Mouse (Mus musculus): ENCODE data around the gene Ppm1n. TPM values are rescaled to one million over a fixed set of nuclear protein-coding genes. Genes with fewer than 3 reads are reported as not detected.
A peak's percentile ranks its signal among the peaks of the same experiment; 100 is the strongest.

Gene Ppm1n
- polyA plus RNA-seq, 1 experiment = 5.7 TPM

- no peaks in the 10 kb centered on the region for H3K27me3 ChIP-seq (ENCODE audit: control insufficient read depth, insufficient read depth, low read length, poor library complexity, severe bottlenecking)
- H3K4me1 ChIP-seq (ENCODE audit: control insufficient read depth, insufficient read depth, low read length) = no peaks in the 10 kb centered on the region
- no peak overlapping the region for H3K4me3 ChIP-seq (ENCODE audit: low read depth, low read length)
- no peak overlapping the region for H3K9ac ChIP-seq (ENCODE audit: low read depth, poor library complexity, severe bottlenecking)
- no peaks in the 10 kb centered on the region for H3K36me3 ChIP-seq (ENCODE audit: control insufficient read depth, insufficient read depth, low read length, poor library complexity, severe bottlenecking)
- TF ChIP-seq EP300 (IDR thresholded peaks at IDR 0.05; ENCODE audit: insufficient read depth, low read depth, low read length) (no peak), POLR2A (IDR thresholded peaks at IDR 0.05; ENCODE audit: insufficient read depth, low read length) (no peak), CTCF (IDR thresholded peaks at IDR 0.05; ENCODE audit: low read depth, low read length) (no peak)
- H3K27ac ChIP-seq (ENCODE audit: insufficient read depth, low read length) = no peak overlapping the region
- H3K9me3 ChIP-seq (replicated peaks; ENCODE audit: control insufficient read depth, insufficient read depth, low read length, poor library complexity, severe bottlenecking) = no peaks in the 10 kb centered on the region
Observed at GRCm38 (mm10) chr7:19324221-19324620, 44.4 kb upstream of the Ppm1n start.

- Histone ChIP-seq H3K4me3 (ENCODE audit: low read depth, low read length) (no peak overlapping the region), H3K9ac (ENCODE audit: low read depth, poor library complexity, severe bottlenecking) (no peak overlapping the region), H3K36me3 (ENCODE audit: control insufficient read depth, insufficient read depth, low read length, poor library complexity, severe bottlenecking) (no peaks in the 10 kb centered on the region), H3K27me3 (ENCODE audit: control insufficient read depth, insufficient read depth, low read length, poor library complexity, severe bottlenecking) (no peaks in the 10 kb centered on the region), H3K4me1 (ENCODE audit: control insufficient read depth, insufficient read depth, low read length) (no peaks in the 10 kb centered on the region), H3K27ac (ENCODE audit: insufficient read depth, low read length) (no peak overlapping the region), H3K9me3 (replicated peaks; ENCODE audit: control insufficient read depth, insufficient read depth, low read length, poor library complexity, severe bottlenecking) (no peaks in the 10 kb centered on the region)
- no peak for TF ChIP-seq POLR2A (IDR thresholded peaks at IDR 0.05; ENCODE audit: insufficient read depth, low read length)
- TF ChIP-seq EP300 (IDR thresholded peaks at IDR 0.05; ENCODE audit: insufficient read depth, low read depth, low read length) = no peak
- no peak for TF ChIP-seq CTCF (IDR thresholded peaks at IDR 0.05; ENCODE audit: low read depth, low read length)
Observed at GRCm38 (mm10) chr7:19322489-19322888, 42.6 kb upstream of the Ppm1n start.

- H3K9me3 ChIP-seq (replicated peaks; ENCODE audit: control insufficient read depth, insufficient read depth, low read length, poor library complexity, severe bottlenecking) = no peaks in the 10 kb centered on the region
- no peak overlapping the region for H3K9ac ChIP-seq (ENCODE audit: low read depth, poor library complexity, severe bottlenecking)
- H3K27me3 ChIP-seq (ENCODE audit: control insufficient read depth, insufficient read depth, low read length, poor library complexity, severe bottlenecking) = no peaks in the 10 kb centered on the region
- H3K4me3 ChIP-seq (ENCODE audit: low read depth, low read length) = no peak overlapping the region
- H3K36me3 ChIP-seq (ENCODE audit: control insufficient read depth, insufficient read depth, low read length, poor library complexity, severe bottlenecking) = no peaks in the 10 kb centered on the region
- H3K27ac ChIP-seq (ENCODE audit: insufficient read depth, low read length) = no peak overlapping the region
- TF ChIP-seq EP300 (IDR thresholded peaks at IDR 0.05; ENCODE audit: insufficient read depth, low read depth, low read length) (no peak), CTCF (IDR thresholded peaks at IDR 0.05; ENCODE audit: low read depth, low read length) (no peak), POLR2A (IDR thresholded peaks at IDR 0.05; ENCODE audit: insufficient read depth, low read length) (no peak)
- H3K4me1 ChIP-seq (ENCODE audit: control insufficient read depth, insufficient read depth, low read length) = no peaks in the 10 kb centered on the region
Observed at GRCm38 (mm10) chr7:19321464-19321863, 41.6 kb upstream of the Ppm1n start.

- no peaks in the 10 kb centered on the region for H3K27me3 ChIP-seq (ENCODE audit: control insufficient read depth, insufficient read depth, low read length, poor library complexity, severe bottlenecking)
- no peak overlapping the region for H3K4me3 ChIP-seq (ENCODE audit: low read depth, low read length)
- no peaks in the 10 kb centered on the region for H3K36me3 ChIP-seq (ENCODE audit: control insufficient read depth, insufficient read depth, low read length, poor library complexity, severe bottlenecking)
- H3K4me1 ChIP-seq (ENCODE audit: control insufficient read depth, insufficient read depth, low read length) = no peaks in the 10 kb centered on the region
- TF ChIP-seq CTCF (IDR thresholded peaks at IDR 0.05; ENCODE audit: low read depth, low read length) (no peak), EP300 (IDR thresholded peaks at IDR 0.05; ENCODE audit: insufficient read depth, low read depth, low read length) (no peak), POLR2A (IDR thresholded peaks at IDR 0.05; ENCODE audit: insufficient read depth, low read length) (no peak)
- no peaks in the 10 kb centered on the region for H3K9me3 ChIP-seq (replicated peaks; ENCODE audit: control insufficient read depth, insufficient read depth, low read length, poor library complexity, severe bottlenecking)
- H3K9ac ChIP-seq (ENCODE audit: low read depth, poor library complexity, severe bottlenecking) = no peak overlapping the region
- H3K27ac ChIP-seq (ENCODE audit: insufficient read depth, low read length) = no peak overlapping the region
Observed at GRCm38 (mm10) chr7:19320637-19321036, 40.8 kb upstream of the Ppm1n start.

GRCm38 (mm10) chr7:19319906-19320305, 40.0 kb upstream of the Ppm1n start:
- H3K9me3 ChIP-seq (replicated peaks; ENCODE audit: control insufficient read depth, insufficient read depth, low read length, poor library complexity, severe bottlenecking) = no peaks in the 10 kb centered on the region
- no peak for TF ChIP-seq EP300 (IDR thresholded peaks at IDR 0.05; ENCODE audit: insufficient read depth, low read depth, low read length)
- TF ChIP-seq POLR2A (IDR thresholded peaks at IDR 0.05; ENCODE audit: insufficient read depth, low read length) = no peak
- TF ChIP-seq CTCF (IDR thresholded peaks at IDR 0.05; ENCODE audit: low read depth, low read length) = no peak
- no peaks in the 10 kb centered on the region for H3K27me3 ChIP-seq (ENCODE audit: control insufficient read depth, insufficient read depth, low read length, poor library complexity, severe bottlenecking)
- H3K4me1 ChIP-seq (ENCODE audit: control insufficient read depth, insufficient read depth, low read length) = no peaks in the 10 kb centered on the region
- no peak overlapping the region for H3K9ac ChIP-seq (ENCODE audit: low read depth, poor library complexity, severe bottlenecking)
- no peak overlapping the region for H3K27ac ChIP-seq (ENCODE audit: insufficient read depth, low read length)
- no peaks in the 10 kb centered on the region for H3K36me3 ChIP-seq (ENCODE audit: control insufficient read depth, insufficient read depth, low read length, poor library complexity, severe bottlenecking)
- H3K4me3 ChIP-seq (ENCODE audit: low read depth, low read length) = peak overlapping the region; percentile 56

GRCm38 (mm10) chr7:19319458-19319857, 39.6 kb upstream of the Ppm1n start:
- H3K36me3 ChIP-seq (ENCODE audit: control insufficient read depth, insufficient read depth, low read length, poor library complexity, severe bottlenecking) = no peaks in the 10 kb centered on the region
- no peaks in the 10 kb centered on the region for H3K9me3 ChIP-seq (replicated peaks; ENCODE audit: control insufficient read depth, insufficient read depth, low read length, poor library complexity, severe bottlenecking)
- H3K27me3 ChIP-seq (ENCODE audit: control insufficient read depth, insufficient read depth, low read length, poor library complexity, severe bottlenecking) = no peaks in the 10 kb centered on the region
- H3K4me3 ChIP-seq (ENCODE audit: low read depth, low read length) = peak overlapping the region; percentile 56
- no peak overlapping the region for H3K27ac ChIP-seq (ENCODE audit: insufficient read depth, low read length)
- H3K4me1 ChIP-seq (ENCODE audit: control insufficient read depth, insufficient read depth, low read length) = no peaks in the 10 kb centered on the region
- no peak overlapping the region for H3K9ac ChIP-seq (ENCODE audit: low read depth, poor library complexity, severe bottlenecking)
- TF ChIP-seq POLR2A (IDR thresholded peaks at IDR 0.05; ENCODE audit: insufficient read depth, low read length) (no peak), CTCF (IDR thresholded peaks at IDR 0.05; ENCODE audit: low read depth, low read length) (no peak), EP300 (IDR thresholded peaks at IDR 0.05; ENCODE audit: insufficient read depth, low read depth, low read length) (no peak)
